8 mouse cellular contexts compared by ENCODE assay signal in the genomic region with DNA sequence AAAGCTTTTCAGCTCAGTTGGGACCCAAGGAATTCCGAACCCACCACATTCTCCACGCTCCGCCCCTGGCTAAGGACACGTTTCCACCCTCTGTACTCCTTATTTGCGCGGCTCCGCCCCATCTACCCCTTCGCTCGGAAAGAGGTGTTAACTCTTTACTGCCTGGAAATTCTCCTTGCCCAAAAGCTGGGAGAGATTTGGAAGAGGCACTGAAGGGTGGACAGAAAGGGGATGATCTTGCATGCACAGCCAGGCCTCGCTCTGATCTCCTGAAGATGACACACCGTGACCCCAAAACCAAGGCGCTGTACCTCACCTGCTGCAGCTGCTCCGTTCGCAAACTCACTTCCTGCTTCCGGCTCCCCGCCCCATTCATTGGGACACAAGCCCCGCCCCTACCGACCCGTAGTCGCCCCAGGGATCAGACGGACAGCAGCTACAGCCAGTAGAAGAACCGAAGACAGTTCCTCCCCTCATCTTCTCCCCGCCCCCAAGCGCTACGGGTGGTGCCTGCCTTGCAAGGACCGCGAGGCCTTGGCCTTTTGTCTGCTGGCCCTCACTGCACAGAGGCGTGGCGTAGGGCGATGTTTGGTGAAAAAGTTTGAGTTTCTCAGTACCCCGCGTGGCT. TPM values are rescaled to one million over a fixed set of nuclear protein-coding genes. Genes with fewer than 3 reads are reported as not detected.
A peak's percentile ranks its signal among the peaks of the same experiment; 100 is the strongest.
DNase-seq lines count a peak whose midpoint lies in the region; ATAC-seq and TF ChIP-seq lines count a peak whose summit lies in the region.

A gene (minus strand): TSS at position 384 of the 628 bp plus-strand sequence.

- ATAC-seq in forebrain, embryonic 15.5 days (replicated peaks) = peak; percentile 97
- peak; percentile 97 for ATAC-seq in neutrophil, adult 5-6 weeks (ENCODE audit: extremely low read depth, insufficient number of reproducible peaks, low FRiP score, poor library complexity, severe bottlenecking)

- no peaks in the 10 kb centered on the region for H3K27me3 ChIP-seq in forebrain, embryonic 15.5 days

- peak within 1 kb of the TSS; percentile 75 for H3K9ac ChIP-seq in ES-E14 (ENCODE audit: insufficient read depth, low read depth, low read length, poor library complexity, severe bottlenecking)
- peak within 1 kb of the TSS; percentile 68 for H3K9ac ChIP-seq in forebrain, embryonic 15.5 days (replicated peaks)

- H3K9me3 ChIP-seq in ES-E14 (ENCODE audit: control insufficient read depth, insufficient read depth, low read depth, low read length) = no peaks in the 10 kb centered on the region
- H3K9me3 ChIP-seq in forebrain, embryonic 15.5 days = no peaks in the 10 kb centered on the region

- H3K4me2 ChIP-seq in forebrain, embryonic 15.5 days (replicated peaks) = peak within 1 kb of the TSS; percentile 83

- H3K27ac ChIP-seq in ES-E14 (ENCODE audit: insufficient read depth, low read depth, low read length, poor library complexity, severe bottlenecking) = peak within 1 kb of the TSS; percentile 59; the same call in 1 of the 2 replicates
- H3K27ac ChIP-seq in forebrain, embryonic 15.5 days (replicated peaks) = peak within 1 kb of the TSS; percentile 87

- intact Hi-C loops in heart, postnatal 25 days (cut with DNase I) = no loop called here

- DNase-seq in ES-E14 (ENCODE audit: low read depth, low spot score) = peak; percentile 99
- DNase-seq in cerebellum, adult 11-12 months = peak; percentile 95
- peak; percentile 95 for DNase-seq in heart, postnatal 25 days (ENCODE audit: low spot score)
- peak; percentile 95 to 99 for DNase-seq in layer of hippocampus, adult 18-20 months (ENCODE audit: low spot score in 2 of 2)
- peak; percentile 99 for DNase-seq in lung, adult 2 months
- peak; percentile 97 to 98 for DNase-seq in thymus, adult 18-20 months

- under 1% methylated on average over 32 of the region's 32 CpGs for WGBS in forebrain, embryonic 15.5 days
- under 1% methylated on average over 32 of the region's 32 CpGs for WGBS in lung, adult 2 months

- no peak for TF ChIP-seq CTCF in lung, adult 2 months (IDR thresholded peaks at IDR 0.05; ENCODE audit: insufficient read depth, low read length)

- in situ Hi-C loops in ES-E14 (cut with MboI; ENCODE audit: low sequenced_read_pairs in 2 of 2, unreplicated experiment in 2 of 2) = no loop called here

- H3K4me3 ChIP-seq in ES-E14 (ENCODE audit: insufficient read depth in 1 of 2, low read depth in 1 of 2, low read length in 2 of 2, poor library complexity in 1 of 2, severe bottlenecking in 1 of 2) = peak within 1 kb of the TSS; percentile 77 to 98
- peak within 1 kb of the TSS; percentile 72 for H3K4me3 ChIP-seq in forebrain, embryonic 15.5 days
- H3K4me3 ChIP-seq in lung, adult 2 months (replicated peaks; ENCODE audit: extremely low read depth, low read depth, low read length) = peak within 1 kb of the TSS; percentile 90

- TF ChIP-seq POLR2A in lung, adult 2 months (IDR thresholded peaks at IDR 0.05; ENCODE audit: borderline replicate concordance, extremely low read depth, low read depth, low read length) = peak; percentile 78; the same call in 1 of the 2 replicates

- peaks cover 18% of the 10 kb centered on the region for H3K36me3 ChIP-seq in ES-E14 (ENCODE audit: control insufficient read depth, insufficient read depth, low read length, poor library complexity, severe bottlenecking)
- H3K36me3 ChIP-seq in forebrain, embryonic 15.5 days = peaks cover 10% of the 10 kb centered on the region

- H3K4me1 ChIP-seq in ES-E14 (ENCODE audit: control insufficient read depth in 2 of 2, insufficient read depth in 2 of 2, low read length in 2 of 2, poor library complexity in 1 of 2) = peaks cover 0 to 16% of the 10 kb centered on the region in 2 experiments; a peak in 3 of 4 replicates
- H3K4me1 ChIP-seq in forebrain, embryonic 15.5 days = peaks cover 21% of the 10 kb centered on the region
- H3K4me1 ChIP-seq in lung, adult 2 months (ENCODE audit: control insufficient read depth, insufficient read depth, low read length) = no peaks in the 10 kb centered on the region

TF ChIP-seq in ES-E14, 5 proteins besides CTCF, POLR2A, EP300 and RAD21:
- TF ChIP-seq HCFC1 (IDR thresholded peaks at IDR 0.05; ENCODE audit: borderline replicate concordance, insufficient read depth, low read length) (peak; percentile 54; the same call in 1 of the 2 replicates), ZNF384 (IDR thresholded peaks at IDR 0.05; ENCODE audit: low read depth, low read length) (0 out of 2 replicates have a peak, but pooled peaks have one; percentile 6), CHD2 (IDR thresholded peaks at IDR 0.05; ENCODE audit: low read depth, low read length) (peak; percentile 76; the same call in 1 of the 2 replicates), MAFK (IDR thresholded peaks at IDR 0.05; ENCODE audit: insufficient read depth, low read depth, low read length) (no peak), ZC3H11A (IDR thresholded peaks at IDR 0.05; ENCODE audit: borderline replicate concordance, low read depth, low read length) (no peak)

RNA-seq across cellular contexts. Expression of the gene that starts here (rescaled TPM):
- 126 and 143 TPM in 2 replicates for total RNA-seq in ES-E14 (2012; rRNA removed)
- 101 and 103 TPM in 2 replicates for polyA plus RNA-seq in forebrain, embryonic 15.5 days (2015; fragmentation: Nextera tagmentation; extraction: Ambion mirVana)
- 10 to 100 TPM; 17.5 to 19.6 TPM for total RNA-seq in heart, postnatal 25 days (2021)
- total RNA-seq in layer of hippocampus, adult 18-20 months (2021) = 10 to 100 TPM; 37.2 to 39.0 TPM
- 70.3 and 89.2 TPM in 2 replicates for polyA plus RNA-seq in lung, adult 2 months (2012; rRNA removed)
- 37.8 and 42.8 TPM in 2 replicates for total RNA-seq in neutrophil, adult 5-6 weeks (2017)

Comparison
In these comparisons a context has a peak if more than half of its experiments do, and no peak if none do; other contexts are left out.
1. Peak in every context shown above with its lines: DNase-seq, ATAC-seq, H3K4me3 ChIP-seq and H3K27ac ChIP-seq.